Mouse (Mus musculus) midbrain, postnatal 0 days (tissue): ENCODE results near the gene Kcnj6. TPM values are rescaled to one million over a fixed set of nuclear protein-coding genes. Genes with fewer than 3 reads are reported as not detected.

Experiments
- ATAC-seq: fragments of 200-750 bp; cut with Nextera tagmentation; 2 replicates; pipeline ENCODE4 v1.8.0; 2017; ENCODE audit warnings: moderate number of reproducible peaks, mild to moderate bottlenecking, moderate TSS enrichment, moderate library complexity; ENCODE audit not compliant: low FRiP score
- DNase-seq: peaks from one replicate; pipeline ENCODE4 v3.0.0-alpha.2; 2015; ENCODE audit warnings: low spot score
- H3K27ac ChIP-seq: fragments of 300-500 bp; sonication (generic); 2 replicates; pipeline ENCODE4 v1.5.1; 2014; ENCODE audit warnings: low read depth, mild to moderate bottlenecking, low read length, mixed read lengths
- H3K27me3 ChIP-seq: fragments of 300-500 bp; sonication (generic); 2 replicates; pipeline ENCODE4 v1.6.1; 2014; ENCODE audit warnings: low read length, control low read depth, mixed read lengths; ENCODE audit not compliant: insufficient read depth
- H3K36me3 ChIP-seq: fragments of 300-500 bp; sonication (generic); 2 replicates; pipeline ENCODE4 v1.6.1; 2014; ENCODE audit warnings: low read length, control low read depth, mixed read lengths; ENCODE audit not compliant: insufficient read depth
- H3K4me1 ChIP-seq: fragments of 300-500 bp; sonication (generic); 2 replicates; pipeline ENCODE4 v1.6.1; 2014; ENCODE audit warnings: mild to moderate bottlenecking, control low read depth, antibody characterized with exemption, low read length, mixed read lengths; ENCODE audit not compliant: insufficient read depth
- H3K4me2 ChIP-seq: fragments of 300-500 bp; sonication (generic); 2 replicates; pipeline ENCODE4 v1.6.1; 2014; ENCODE audit warnings: low read depth, mild to moderate bottlenecking, low read length, mixed read lengths; ENCODE audit not compliant: poor library complexity, severe bottlenecking
- H3K4me3 ChIP-seq: fragments of 300-500 bp; sonication (generic); 2 replicates; pipeline ENCODE4 v1.5.1; 2014; ENCODE audit warnings: low read depth, mild to moderate bottlenecking, low read length, moderate library complexity
- H3K9ac ChIP-seq: fragments of 300-500 bp; sonication (generic); replicated peaks from 2 replicates; pipeline ENCODE4 v1.6.1; 2014; ENCODE audit warnings: mild to moderate bottlenecking, low read length, moderate library complexity, mixed read lengths; ENCODE audit not compliant: poor library complexity, severe bottlenecking
- H3K9me3 ChIP-seq: fragments of 300-500 bp; sonication (generic); 2 replicates; pipeline ENCODE4 v1.6.1; 2016; ENCODE audit warnings: low read length, control low read depth
- CTCF ChIP-seq: IDR thresholded peaks from 2 replicates; pipeline ENCODE4 v1.5.1; 2016; ENCODE audit warnings: antibody characterized with exemption, mild to moderate bottlenecking
- WGBS: fragments of 180-500 bp; shearing (Covaris S2); extraction: QIAGEN DNeasy Blood & Tissue Kit; methylation state at CpG from one replicate; pipeline ENCODE4 v1.1.7; 2014; 5-methylcytosine and 5-hydroxymethylcytosine counted together
- polyA plus RNA-seq: library from polyadenylated mRNA; unstranded; fragments of >200 nt; fragmentation: Nextera tagmentation; extraction: Ambion mirVana; gene quantifications from 2 replicates; pipeline ENCODE4 v1.2.1, GENCODE M21; 2015
- total RNA-seq: library from RNA; depleted of rRNA; stranded (reverse); fragments of >200 nt; gene quantifications from 2 replicates; pipeline ENCODE4 v1.2.3, GENCODE M21; 2014

Kcnj6 gene
- total and polyA plus RNA-seq, 2 experiments from 2014 or later: 3.2 to 12.9 TPM

- Histone ChIP-seq H3K4me3 (no peak overlapping the region), H3K36me3 (no peaks in the 10 kb centered on the region), H3K27me3 (peaks cover 6% of the 10 kb centered on the region; the same call in 1 of the 2 replicates), H3K27ac (no peak overlapping the region), H3K9me3 (no peaks in the 10 kb centered on the region), H3K4me1 (no peaks in the 10 kb centered on the region), H3K9ac (no peak overlapping the region), H3K4me2 (no peak overlapping the region)
- DNase-seq (no peak), ATAC-seq (no peak)
- TF ChIP-seq CTCF: peak; percentile 53
- 70% methylated on average over 7 of the region's 7 CpGs for WGBS
Observed at GRCm38 (mm10) chr16:94783696-94784095, 213.8 kb downstream of the Kcnj6 start.

- no peaks in the 10 kb centered on the region for H3K4me1 ChIP-seq
- no peaks in the 10 kb centered on the region for H3K9me3 ChIP-seq
- 52% methylated on average over 24 of the region's 24 CpGs for WGBS
- no peak overlapping the region for H3K9ac ChIP-seq
- ATAC-seq: no peak
- H3K36me3 ChIP-seq: no peaks in the 10 kb centered on the region
- H3K4me2 ChIP-seq: peak overlapping the region; percentile 37
- peak overlapping the region; percentile 15; the same call in 1 of the 2 replicates for H3K4me3 ChIP-seq
- peak; percentile 78 for DNase-seq
- H3K27ac ChIP-seq: no peak overlapping the region
- TF ChIP-seq CTCF: no peak
- 0 out of 2 replicates have a peak, but pooled peaks cover 4% of the 10 kb centered on the region for H3K27me3 ChIP-seq
Observed at GRCm38 (mm10) chr16:94782110-94782946, 215.2 kb downstream of the Kcnj6 start.

GRCm38 (mm10) chr16:94773928-94774327, 223.6 kb downstream of the Kcnj6 start:
- no peak overlapping the region for H3K4me3 ChIP-seq
- WGBS: 85% methylated on average over 5 of the region's 5 CpGs
- H3K36me3 ChIP-seq: no peaks in the 10 kb centered on the region
- no peaks in the 10 kb centered on the region for H3K9me3 ChIP-seq
- no peaks in the 10 kb centered on the region for H3K4me1 ChIP-seq
- TF ChIP-seq CTCF: no peak
- DNase-seq (no peak), ATAC-seq (no peak)
- H3K27ac ChIP-seq: no peak overlapping the region
- H3K9ac ChIP-seq: no peak overlapping the region
- no peak overlapping the region for H3K4me2 ChIP-seq
- no peaks in the 10 kb centered on the region for H3K27me3 ChIP-seq

GRCm38 (mm10) chr16:94767606-94768005, 229.9 kb downstream of the Kcnj6 start:
- H3K36me3 ChIP-seq: no peaks in the 10 kb centered on the region
- H3K27ac ChIP-seq: no peak overlapping the region
- H3K9me3 ChIP-seq: no peaks in the 10 kb centered on the region
- H3K27me3 ChIP-seq: no peaks in the 10 kb centered on the region
- peaks cover 8% of the 10 kb centered on the region; the same call in 1 of the 2 replicates for H3K4me1 ChIP-seq
- whole genome bisulfite sequencing: 87% methylated on average over 6 of the region's 6 CpGs
- no peak for TF ChIP-seq CTCF
- H3K4me3 ChIP-seq: no peak overlapping the region
- no peak for ATAC-seq
- DNase-seq: no peak
- no peak overlapping the region for H3K9ac ChIP-seq
- H3K4me2 ChIP-seq: no peak overlapping the region

GRCm38 (mm10) chr16:94765129-94765528, 232.4 kb downstream of the Kcnj6 start:
- Histone ChIP-seq H3K36me3 (no peaks in the 10 kb centered on the region), H3K4me3 (no peak overlapping the region), H3K4me2 (peak overlapping the region; percentile 30; the same call in 1 of the 2 replicates), H3K4me1 (peaks cover 8% of the 10 kb centered on the region; the same call in 1 of the 2 replicates), H3K27ac (peak overlapping the region; percentile 55), H3K27me3 (no peaks in the 10 kb centered on the region), H3K9ac (0 out of 2 replicates have a peak overlapping the region, but pooled peaks have one; percentile 3), H3K9me3 (no peaks in the 10 kb centered on the region)
- 15% methylated on average over 8 of the region's 8 CpGs for WGBS
- ATAC-seq (peak; percentile 56; the same call in 1 of the 2 replicates), DNase-seq (peak; percentile 78)
- peak; percentile 49 for TF ChIP-seq CTCF

- H3K9ac ChIP-seq: no peak overlapping the region
- TF ChIP-seq CTCF: no peak
- no peaks in the 10 kb centered on the region for H3K27me3 ChIP-seq
- H3K4me2 ChIP-seq: no peak overlapping the region
- WGBS: 47% methylated on average over 8 of the region's 11 CpGs
- H3K36me3 ChIP-seq: no peaks in the 10 kb centered on the region
- H3K4me1 ChIP-seq: peaks cover 8% of the 10 kb centered on the region; the same call in 1 of the 2 replicates
- H3K27ac ChIP-seq: no peak overlapping the region
- no peak for ATAC-seq
- DNase-seq: no peak
- H3K4me3 ChIP-seq: no peak overlapping the region
- H3K9me3 ChIP-seq: no peaks in the 10 kb centered on the region
Observed at GRCm38 (mm10) chr16:94760732-94761131, 236.8 kb downstream of the Kcnj6 start.
